Mouse (Mus musculus): ENCODE measurements at regions not wholly inside any gene's neighbourhood (a gene's known extent, or its start where the extent isn't known, plus 50 kb on each side); places are given as distances from the start of the nearest gene placed in this dataset.

GRCm38 (mm10) chr1:81759919-81760318, 473.0 kb upstream of the Gm9747 start:
- no peak for TF ChIP-seq POLR2A (IDR thresholded peaks at IDR 0.05; ENCODE audit: extremely low read depth, insufficient read depth, low read length)
- TF ChIP-seq CTCF (IDR thresholded peaks at IDR 0.05; ENCODE audit: extremely low read depth, insufficient read depth, low read length) = no peak

Measured in cortical plate, adult 2 months (tissue).